8 mouse cellular contexts compared by ENCODE assay signal in genomic region chr13:59314419-59314818, GRCm38 (mm10).
A peak's percentile ranks its signal among the peaks of the same experiment; 100 is the strongest.
DNase-seq lines count a peak whose midpoint lies in the region; ATAC-seq lines count a peak whose summit lies in the region.

No protein-coding gene starts in this region.

- peak; percentile 43 for DNase-seq in adrenal gland, postnatal 10 days
- DNase-seq in adrenal gland, adult 18-20 months (ENCODE audit: low spot score in 2 of 2), result no peak
- peak; percentile 21 for DNase-seq in kidney, adult 9 months
- peak; percentile 15 for DNase-seq in 3T3-L1 (ENCODE audit: low read depth, low spot score)
- peak; percentile 55 for DNase-seq in embryo, embryonic 10 days (ENCODE audit: low spot score)
- peak; percentile 1 for DNase-seq in naive thymus-derived CD4-positive, alpha-beta T cell, adult 2 months (ENCODE audit: low read depth)
- DNase-seq in spleen, adult 18-20 months, result no peak

- H3K4me1 ChIP-seq in kidney, embryonic 15.5 days, result no peaks in the 10 kb centered on the region

- H3K9me3 ChIP-seq in kidney, embryonic 15.5 days (replicated peaks), result no peaks in the 10 kb centered on the region

- ATAC-seq in kidney, embryonic 15.5 days (replicated peaks; ENCODE audit: low FRiP score), result no peak

- no peak overlapping the region for H3K4me2 ChIP-seq in kidney, embryonic 15.5 days

- H3K27ac ChIP-seq in kidney, embryonic 15.5 days, result no peak overlapping the region

- H3K9ac ChIP-seq in kidney, embryonic 15.5 days, result no peak overlapping the region

- no peak overlapping the region for H3K4me3 ChIP-seq in kidney, embryonic 15.5 days (replicated peaks)

- 64% methylated on average over 1 of the region's 1 CpGs for WGBS in kidney, embryonic 15.5 days

- H3K36me3 ChIP-seq in kidney, embryonic 15.5 days, result no peaks in the 10 kb centered on the region

- H3K27me3 ChIP-seq in kidney, embryonic 15.5 days, result no peaks in the 10 kb centered on the region

Comparison
In these comparisons a context has a peak if more than half of its experiments do, and no peak if none do; other contexts are left out.
1. DNase-seq: peak in adrenal gland, postnatal 10 days (single experiment), kidney, adult 9 months (single experiment), 3T3-L1 (single experiment), embryo, embryonic 10 days (single experiment) and naive thymus-derived CD4-positive, alpha-beta T cell, adult 2 months (single experiment); none in adrenal gland, adult 18-20 months (0 of 2) and spleen, adult 18-20 months (0 of 2).